Mouse (Mus musculus) heart, embryonic 15.5 days (tissue): ENCODE data around the gene Coq8b. TPM values are rescaled to one million over a fixed set of nuclear protein-coding genes. Genes with fewer than 3 reads are reported as not detected.
A peak's percentile ranks its signal among the peaks of the same experiment; 100 is the strongest.

Experiments used
- ATAC-seq: fragments of 200-750 bp; cut with Nextera tagmentation; replicated peaks from 2 replicates; pipeline ENCODE4 v1.8.0; 2017; ENCODE audit warnings: low read depth, moderate TSS enrichment; ENCODE audit not compliant: insufficient number of reproducible peaks, insufficient read depth, low FRiP score
- H3K27ac ChIP-seq: fragments of 300-500 bp; sonication (generic); 2 replicates; pipeline ENCODE4 v1.5.1; 2015; ENCODE audit warnings: mild to moderate bottlenecking, inconsistent platforms
- H3K27me3 ChIP-seq: fragments of 300-500 bp; sonication (generic); 2 replicates; pipeline ENCODE4 v1.6.1; 2015; ENCODE audit warnings: inconsistent platforms
- H3K36me3 ChIP-seq: fragments of 300-500 bp; sonication (generic); 2 replicates; pipeline ENCODE4 v1.6.1; 2015; ENCODE audit warnings: mild to moderate bottlenecking, inconsistent platforms
- H3K4me1 ChIP-seq: fragments of 300-500 bp; sonication (generic); replicated peaks from 2 replicates; pipeline ENCODE4 v1.6.1; 2015; ENCODE audit warnings: inconsistent platforms
- H3K4me2 ChIP-seq: fragments of 300-500 bp; sonication (generic); 2 replicates; pipeline ENCODE4 v1.6.1; 2015; ENCODE audit warnings: inconsistent platforms, mild to moderate bottlenecking, moderate library complexity
- H3K4me3 ChIP-seq: fragments of 300-500 bp; sonication (generic); 2 replicates; pipeline ENCODE4 v1.5.1; 2015; ENCODE audit warnings: mild to moderate bottlenecking, inconsistent platforms
- H3K9ac ChIP-seq: fragments of 300-500 bp; sonication (generic); 2 replicates; pipeline ENCODE4 v1.6.1; 2015; ENCODE audit warnings: mild to moderate bottlenecking, inconsistent platforms
- H3K9me3 ChIP-seq: fragments of 300-500 bp; sonication (generic); replicated peaks from 2 replicates; pipeline ENCODE4 v1.6.1; 2016; ENCODE audit warnings: inconsistent platforms
- WGBS: fragments of 180-500 bp; shearing (Covaris S2); methylation state at CpG from one replicate; pipeline ENCODE4 v1.1.7; 2015; ENCODE audit warnings: mixed read lengths; 5-methylcytosine and 5-hydroxymethylcytosine counted together
- polyA plus RNA-seq: library from polyadenylated mRNA; unstranded; fragments of >200 nt; fragmentation: Nextera tagmentation; extraction: Ambion mirVana; gene quantifications from 2 replicates; pipeline ENCODE4 v1.2.1, GENCODE M21; 2015

The Coq8b gene
- polyA plus RNA-seq, result 13.9 and 14.7 TPM in 2 replicates

- H3K4me3 ChIP-seq, result peak within 1 kb of the TSS; percentile 69
- H3K9me3 ChIP-seq, result no peaks in the 10 kb centered on the region
- H3K9ac ChIP-seq, result peak within 1 kb of the TSS; percentile 55
- ATAC-seq, result peak; percentile 90
- peaks cover 22% of the 10 kb centered on the region for H3K4me1 ChIP-seq
- peak within 1 kb of the TSS; percentile 75 for H3K4me2 ChIP-seq
- under 1% methylated on average over 25 of the region's 25 CpGs for WGBS
- no peaks in the 10 kb centered on the region for H3K27me3 ChIP-seq
- no peaks in the 10 kb centered on the region; the same call in 1 of the 2 replicates for H3K36me3 ChIP-seq
- H3K27ac ChIP-seq, result peak within 1 kb of the TSS; percentile 48
These were observed at the start of gene Coq8b for GRCm38 (mm10) chr7:27232781-27233281. Gene Coq8b (plus strand): TSS chr7:27233023.

- Histone ChIP-seq H3K27me3 (no peaks in the 10 kb centered on the region), H3K9ac (no peak overlapping the region), H3K27ac (no peak overlapping the region), H3K4me1 (peaks cover 3% of the 10 kb centered on the region; the same call in 1 of the 2 replicates), H3K4me2 (no peak overlapping the region), H3K36me3 (peaks cover 58% of the 10 kb centered on the region), H3K9me3 (no peaks in the 10 kb centered on the region), H3K4me3 (no peak overlapping the region)
- 71% methylated on average over 3 of the region's 3 CpGs for WGBS
- ATAC-seq, result no peak; the same call in 1 of the 2 replicates
These were observed 47.9 kb upstream of the Coq8b start for GRCm38 (mm10) chr7:27184964-27185363.

GRCm38 (mm10) chr7:27185986-27186385, 46.8 kb upstream of the Coq8b start:
- H3K36me3 ChIP-seq, result peaks cover 68% of the 10 kb centered on the region
- WGBS, result 86% methylated on average over 5 of the region's 5 CpGs
- no peak overlapping the region for H3K4me2 ChIP-seq
- H3K4me3 ChIP-seq, result no peak overlapping the region
- no peaks in the 10 kb centered on the region for H3K4me1 ChIP-seq
- no peaks in the 10 kb centered on the region for H3K9me3 ChIP-seq
- no peak overlapping the region for H3K27ac ChIP-seq
- no peak overlapping the region for H3K9ac ChIP-seq
- H3K27me3 ChIP-seq, result no peaks in the 10 kb centered on the region
- ATAC-seq, result no peak

GRCm38 (mm10) chr7:27189271-27189931, 43.4 kb upstream of the Coq8b start:
- H3K4me2 ChIP-seq, result no peak overlapping the region
- no peak for ATAC-seq
- H3K4me1 ChIP-seq, result peaks cover 10% of the 10 kb centered on the region
- peaks cover 94% of the 10 kb centered on the region for H3K36me3 ChIP-seq
- WGBS, result 95% methylated on average over 10 of the region's 10 CpGs
- no peaks in the 10 kb centered on the region for H3K9me3 ChIP-seq
- no peak overlapping the region for H3K9ac ChIP-seq
- H3K4me3 ChIP-seq, result no peak overlapping the region
- H3K27ac ChIP-seq, result no peak overlapping the region
- no peaks in the 10 kb centered on the region for H3K27me3 ChIP-seq

- Histone ChIP-seq H3K4me3 (no peak overlapping the region), H3K9me3 (no peaks in the 10 kb centered on the region), H3K9ac (no peak overlapping the region), H3K4me2 (no peak overlapping the region), H3K4me1 (peaks cover 26% of the 10 kb centered on the region), H3K27me3 (no peaks in the 10 kb centered on the region), H3K27ac (no peak overlapping the region), H3K36me3 (peaks cover 66% of the 10 kb centered on the region)
- WGBS, result 89% methylated on average over 5 of the region's 5 CpGs
- ATAC-seq, result no peak
These were observed 40.4 kb upstream of the Coq8b start for GRCm38 (mm10) chr7:27192434-27192833.

- peaks cover 53% of the 10 kb centered on the region for H3K36me3 ChIP-seq
- H3K9me3 ChIP-seq, result no peaks in the 10 kb centered on the region
- 0 out of 2 replicates have a peak overlapping the region, but pooled peaks have one; percentile 13 for H3K9ac ChIP-seq
- H3K4me1 ChIP-seq, result peaks cover 26% of the 10 kb centered on the region
- no peak overlapping the region for H3K27ac ChIP-seq
- 78% methylated on average over 4 of the region's 4 CpGs for WGBS
- no peak for ATAC-seq
- no peak overlapping the region for H3K4me3 ChIP-seq
- H3K27me3 ChIP-seq, result no peaks in the 10 kb centered on the region
- no peak overlapping the region for H3K4me2 ChIP-seq
These were observed 39.1 kb upstream of the Coq8b start for GRCm38 (mm10) chr7:27193731-27194130.

- Histone ChIP-seq H3K9ac (peak within 1 kb of the TSS; percentile 90), H3K27me3 (no peaks in the 10 kb centered on the region), H3K36me3 (peaks cover 33% of the 10 kb centered on the region), H3K27ac (peak within 1 kb of the TSS; percentile 99), H3K4me3 (peak within 1 kb of the TSS; percentile 81), H3K4me2 (peak within 1 kb of the TSS; percentile 82), H3K4me1 (peaks cover 26% of the 10 kb centered on the region), H3K9me3 (no peaks in the 10 kb centered on the region)
- peak; percentile 99 for ATAC-seq
- under 1% methylated on average over 64 of the region's 64 CpGs for WGBS
These were observed 36.9 kb upstream of the Coq8b start, which contains the start of the genes BC024978 and Snrpa for GRCm38 (mm10) chr7:27195681-27196611. Gene BC024978 (plus strand): TSS chr7:27195781. Gene Snrpa (minus strand): TSS chr7:27196271.

- Histone ChIP-seq H3K27ac (no peak overlapping the region), H3K4me1 (peaks cover 26% of the 10 kb centered on the region), H3K27me3 (no peaks in the 10 kb centered on the region), H3K4me2 (no peak overlapping the region), H3K4me3 (no peak overlapping the region), H3K9me3 (no peaks in the 10 kb centered on the region), H3K36me3 (peaks cover 24% of the 10 kb centered on the region), H3K9ac (no peak overlapping the region)
- WGBS, result 87% methylated on average over 2 of the region's 3 CpGs
- ATAC-seq, result no peak
These were observed 35.7 kb upstream of the Coq8b start for GRCm38 (mm10) chr7:27197136-27197535.

- Histone ChIP-seq H3K27ac (no peak overlapping the region), H3K36me3 (peaks cover 24% of the 10 kb centered on the region), H3K9me3 (no peaks in the 10 kb centered on the region), H3K4me1 (peaks cover 26% of the 10 kb centered on the region), H3K4me2 (no peak overlapping the region), H3K9ac (no peak overlapping the region), H3K4me3 (no peak overlapping the region), H3K27me3 (no peaks in the 10 kb centered on the region)
- ATAC-seq, result no peak
- WGBS, result 93% methylated on average over 8 of the region's 8 CpGs
These were observed 35.2 kb upstream of the Coq8b start for GRCm38 (mm10) chr7:27197634-27198033.

- Histone ChIP-seq H3K4me1 (peaks cover 25% of the 10 kb centered on the region), H3K27me3 (no peaks in the 10 kb centered on the region)
These were observed 34.5 kb upstream of the Coq8b start for GRCm38 (mm10) chr7:27198355-27198754.

GRCm38 (mm10) chr7:27198779-27199178, 34.0 kb upstream of the Coq8b start:
- Histone ChIP-seq H3K9me3 (no peaks in the 10 kb centered on the region), H3K36me3 (peaks cover 22% of the 10 kb centered on the region), H3K4me1 (peaks cover 20% of the 10 kb centered on the region), H3K27me3 (no peaks in the 10 kb centered on the region), H3K9ac (no peak overlapping the region), H3K27ac (no peak overlapping the region), H3K4me3 (no peak overlapping the region), H3K4me2 (no peak overlapping the region)
- ATAC-seq, result no peak
- 89% methylated on average over 8 of the region's 8 CpGs for WGBS

More at GRCm38 (mm10) chr7:27198355-27198754, 34.5 kb upstream of the Coq8b start:
- Histone ChIP-seq H3K9me3 (no peaks in the 10 kb centered on the region), H3K27ac (no peak overlapping the region), H3K4me3 (no peak overlapping the region), H3K9ac (no peak overlapping the region), H3K4me2 (no peak overlapping the region), H3K36me3 (peaks cover 22% of the 10 kb centered on the region)
- ATAC-seq, result no peak
